Mouse (Mus musculus): ENCODE measurements around the gene Cep85l.

DNA sequence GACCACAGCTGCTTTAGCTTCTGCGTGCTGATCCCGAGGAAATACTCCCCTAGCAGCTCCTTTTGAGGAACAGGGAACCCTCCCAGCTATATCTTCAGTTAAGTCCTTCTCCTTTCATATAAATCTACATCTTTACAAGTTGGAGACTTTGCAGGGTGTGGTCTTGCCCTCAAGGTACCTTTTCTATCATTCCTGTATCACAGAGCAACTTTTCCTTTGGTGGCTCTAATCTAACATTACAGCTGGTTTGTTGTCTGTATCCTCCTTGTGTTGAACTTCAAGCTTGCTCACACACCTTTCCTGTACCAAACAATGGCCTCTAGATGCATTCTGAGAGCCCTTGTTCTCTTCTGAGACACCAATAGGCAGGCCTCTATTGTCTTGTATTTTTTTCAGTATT lies 145.1 kb downstream of the Cep85l start:
- TF ChIP-seq CTCF (IDR thresholded peaks at IDR 0.05; ENCODE audit: extremely low read depth, insufficient read length, insufficient replicate concordance, low read depth, low read length) (no peak), POLR2A (IDR thresholded peaks at IDR 0.05; ENCODE audit: low read depth, low read length) (no peak)
